Mouse (Mus musculus) adrenal gland, postnatal 4 days (tissue): ENCODE measurements around the gene S100pbp. TPM values are rescaled to one million over a fixed set of nuclear protein-coding genes. Genes with fewer than 3 reads are reported as not detected.

ENCODE experiments used
- DNase-seq, 2 experiments: peaks; one replicate each; pipeline ENCODE4 v3.0.0; 2021 to 2022; ENCODE audit warnings: low spot score in 2 of 2, mixed read lengths in 2 of 2
- total RNA-seq, 2 experiments: library from RNA; stranded (reverse); gene quantifications; 2 replicates each; pipeline ENCODE4 v1.2.3; 2021

Gene S100pbp
- total RNA-seq, 2 experiments from 2014 or later: 42.7 to 44.7 TPM

GRCm38 (mm10) chr4:129157541-129157940, 32.0 kb downstream of the S100pbp start:
- no peak for DNase-seq

GRCm38 (mm10) chr4:129151276-129151811, 38.2 kb downstream of the S100pbp start:
- DNase-seq: no peak

- no peak for DNase-seq
These were observed 40.2 kb downstream of the S100pbp start for GRCm38 (mm10) chr4:129149321-129149720.

- no peak for DNase-seq
These were observed 41.9 kb downstream of the S100pbp start for GRCm38 (mm10) chr4:129147552-129148103.

GRCm38 (mm10) chr4:129146392-129146791, 43.1 kb downstream of the S100pbp start:
- DNase-seq: no peak

GRCm38 (mm10) chr4:129145943-129146342, 43.6 kb downstream of the S100pbp start:
- DNase-seq: no peak

GRCm38 (mm10) chr4:129145411-129145810, 44.1 kb downstream of the S100pbp start:
- no peak for DNase-seq

- DNase-seq: no peak
These were observed 44.8 kb downstream of the S100pbp start for GRCm38 (mm10) chr4:129144401-129145367.

GRCm38 (mm10) chr4:129143509-129143908, 46.0 kb downstream of the S100pbp start:
- no peak for DNase-seq

GRCm38 (mm10) chr4:129142439-129143045, 47.0 kb downstream of the S100pbp start:
- DNase-seq: no peak

GRCm38 (mm10) chr4:129141560-129142438, 47.7 kb downstream of the S100pbp start:
- DNase-seq: no peak

GRCm38 (mm10) chr4:129140808-129141207, 48.7 kb downstream of the S100pbp start:
- DNase-seq: no peak

GRCm38 (mm10) chr4:129139642-129140041, 49.9 kb downstream of the S100pbp start:
- DNase-seq: no peak

GRCm38 (mm10) chr4:129137392-129138321, 51.9 kb downstream of the S100pbp start:
- no peak for DNase-seq

GRCm38 (mm10) chr4:129136579-129137391, 52.7 kb downstream of the S100pbp start, which contains the start of gene Fndc5:
TSS of gene Fndc5 (plus strand) at chr4:129136999.
- DNase-seq: no peak

GRCm38 (mm10) chr4:129136189-129136578, 53.3 kb downstream of the S100pbp start:
- no peak for DNase-seq

- no peak for DNase-seq
These were observed 53.9 kb downstream of the S100pbp start for GRCm38 (mm10) chr4:129135637-129136036.

- DNase-seq: peak; percentile 39 to 67
These were observed 54.5 kb downstream of the S100pbp start for GRCm38 (mm10) chr4:129134799-129135585.
